Mouse (Mus musculus) G1E (cell line): ENCODE data around the gene Rpgrip1.

ENCODE experiments used
- CTCF ChIP-seq: IDR thresholded peaks from 2 replicates; pipeline ENCODE4 v1.5.1; 2012; ENCODE audit warnings: low read depth, low read length, inconsistent platforms, mixed read lengths
- GATA1 ChIP-seq: IDR thresholded peaks from 2 replicates; pipeline ENCODE4 v1.6.1; 2012; ENCODE audit warnings: borderline replicate concordance, low read length, inconsistent platforms, mixed read lengths
- POLR2AphosphoS5 ChIP-seq: IDR thresholded peaks from 2 replicates; pipeline ENCODE4 v1.6.1; 2012; ENCODE audit warnings: low read depth, low read length, inconsistent platforms; ENCODE audit not compliant: insufficient replicate concordance
- TAL1 ChIP-seq: conservative IDR thresholded peaks from 2 replicates; pipeline ENCODE4 v1.6.1; 2012; ENCODE audit warnings: low read depth, low read length, inconsistent platforms, mixed read lengths

- TF ChIP-seq CTCF (no peak), POLR2AphosphoS5 (no peak), GATA1 (no peak), TAL1 (no peak)
Measured at GRCm38 (mm10) chr14:52199412-52199811, 88.9 kb downstream of the Rpgrip1 start.
